8 mouse cellular contexts compared by ENCODE assay signal in genomic region chr3:122413729-122414561, GRCm38 (mm10).
DNase-seq lines count a peak whose midpoint lies in the region; ATAC-seq lines count a peak whose summit lies in the region.

No protein-coding gene starts in this region.

- ATAC-seq in liver, embryonic 13.5 days (ENCODE audit: low read depth), result no peak
- no peak for ATAC-seq in stomach, embryonic 16.5 days (ENCODE audit: insufficient read depth, low FRiP score)

- H3K27me3 ChIP-seq in liver, embryonic 13.5 days, result peaks cover 23% of the 10 kb centered on the region
- H3K27me3 ChIP-seq in stomach, embryonic 16.5 days (ENCODE audit: control insufficient read depth, insufficient read depth, low read length), result no peaks in the 10 kb centered on the region

- WGBS in liver, embryonic 13.5 days (ENCODE audit: insufficient replicate concordance), result 24% methylated on average over 17 of the region's 17 CpGs
- WGBS in stomach, embryonic 16.5 days, result 33% methylated on average over 17 of the region's 17 CpGs

- peak; percentile 32 for DNase-seq in adrenal gland, postnatal 14 days
- DNase-seq in adrenal gland, postnatal 25 days, result no peak
- DNase-seq in retina, postnatal 1 day, result peak; percentile 36
- DNase-seq in retina, embryonic 14.5 days (ENCODE audit: low spot score), result no peak
- DNase-seq in kidney, adult 18-20 months, result peak; percentile 38
- no peak for DNase-seq in liver, embryonic 13.5 days
- DNase-seq in adrenal gland, postnatal 36 days, result no peak

- H3K4me3 ChIP-seq in liver, embryonic 13.5 days (replicated peaks), result no peak overlapping the region
- H3K4me3 ChIP-seq in stomach, embryonic 16.5 days (replicated peaks; ENCODE audit: low read length), result no peak overlapping the region

- H3K27ac ChIP-seq in liver, embryonic 13.5 days, result no peak overlapping the region
- no peak overlapping the region for H3K27ac ChIP-seq in stomach, embryonic 16.5 days (ENCODE audit: low read length)

- H3K9ac ChIP-seq in liver, embryonic 13.5 days, result no peak overlapping the region
- no peak overlapping the region for H3K9ac ChIP-seq in stomach, embryonic 16.5 days (ENCODE audit: low read length)

- no peaks in the 10 kb centered on the region for H3K9me3 ChIP-seq in liver, embryonic 13.5 days (replicated peaks)
- no peaks in the 10 kb centered on the region for H3K9me3 ChIP-seq in stomach, embryonic 16.5 days (replicated peaks; ENCODE audit: control insufficient read depth, low read length)

- H3K4me2 ChIP-seq in liver, embryonic 13.5 days, result peak overlapping the region; percentile 23; the same call in 1 of the 2 replicates
- peak overlapping the region; percentile 0; the same call in 1 of the 2 replicates for H3K4me2 ChIP-seq in stomach, embryonic 16.5 days (ENCODE audit: low read depth, low read length)

- H3K4me1 ChIP-seq in liver, embryonic 13.5 days (replicated peaks), result no peaks in the 10 kb centered on the region
- H3K4me1 ChIP-seq in stomach, embryonic 16.5 days (ENCODE audit: control insufficient read depth, insufficient read depth, low read length), result 0 out of 2 replicates have a peak, but pooled peaks cover 8% of the 10 kb centered on the region

- H3K36me3 ChIP-seq in liver, embryonic 13.5 days, result no peaks in the 10 kb centered on the region
- H3K36me3 ChIP-seq in stomach, embryonic 16.5 days (ENCODE audit: control insufficient read depth, insufficient read depth, low read length), result no peaks in the 10 kb centered on the region

Comparison
In these comparisons a context has a peak if more than half of its experiments do, and no peak if none do; other contexts are left out.
1. DNase-seq: peak in adrenal gland, postnatal 14 days (single experiment), retina, postnatal 1 day (single experiment) and kidney, adult 18-20 months (single experiment); none in adrenal gland, postnatal 25 days (single experiment), retina, embryonic 14.5 days (single experiment), liver, embryonic 13.5 days (single experiment) and adrenal gland, postnatal 36 days (0 of 2).